Mouse (Mus musculus) embryonic facial prominence, embryonic 14.5 days (tissue): Measurements from ENCODE around the gene Slc38a9. TPM values are rescaled to one million over a fixed set of nuclear protein-coding genes. Genes with fewer than 3 reads are reported as not detected.

Experiments
- ATAC-seq: fragments of 200-750 bp; cut with Nextera tagmentation; 2 replicates; pipeline ENCODE4 v1.8.0; 2017; ENCODE audit warnings: low read depth, moderate number of reproducible peaks, moderate TSS enrichment
- DNase-seq: peaks from one replicate; pipeline ENCODE4 v3.0.0-alpha.2; 2015; ENCODE audit warnings: low spot score
- H3K27ac ChIP-seq: fragments of 300-500 bp; sonication (generic); replicated peaks from 2 replicates; pipeline ENCODE4 v1.5.1; 2014; ENCODE audit warnings: low read depth, mild to moderate bottlenecking, low read length, moderate library complexity
- H3K27me3 ChIP-seq: fragments of 300-500 bp; sonication (generic); replicated peaks from 2 replicates; pipeline ENCODE4 v1.6.1; 2014; ENCODE audit warnings: low read length; ENCODE audit not compliant: control insufficient read depth, insufficient read depth
- H3K36me3 ChIP-seq: fragments of 300-500 bp; sonication (generic); 2 replicates; pipeline ENCODE4 v1.6.1; 2014; ENCODE audit warnings: low read length, mixed read lengths; ENCODE audit not compliant: control insufficient read depth, insufficient read depth
- H3K4me1 ChIP-seq: fragments of 300-500 bp; sonication (generic); 2 replicates; pipeline ENCODE4 v1.6.1; 2014; ENCODE audit warnings: antibody characterized with exemption, low read length; ENCODE audit not compliant: control insufficient read depth, insufficient read depth
- H3K4me2 ChIP-seq: fragments of 300-500 bp; sonication (generic); 2 replicates; pipeline ENCODE4 v1.6.1; 2014; ENCODE audit warnings: low read depth, mild to moderate bottlenecking, low read length, moderate library complexity, mixed read lengths
- H3K4me3 ChIP-seq: fragments of 300-500 bp; sonication (generic); 2 replicates; pipeline ENCODE4 v1.5.1; 2014; ENCODE audit warnings: low read depth, mild to moderate bottlenecking, low read length
- H3K9ac ChIP-seq: fragments of 300-500 bp; sonication (generic); 2 replicates; pipeline ENCODE4 v1.6.1; 2014; ENCODE audit warnings: low read depth, mild to moderate bottlenecking, low read length, moderate library complexity, mixed read lengths
- H3K9me3 ChIP-seq: fragments of 300-500 bp; sonication (generic); 2 replicates; pipeline ENCODE4 v1.6.1; 2016; ENCODE audit warnings: low read length; ENCODE audit not compliant: control insufficient read depth
- WGBS: fragments of 180-500 bp; shearing (Covaris S2); extraction: QIAGEN DNeasy Blood & Tissue Kit; methylation state at CpG from one replicate; pipeline ENCODE4 v1.1.7; 2014; 5-methylcytosine and 5-hydroxymethylcytosine counted together
- polyA plus RNA-seq: library from polyadenylated mRNA; unstranded; fragments of >200 nt; fragmentation: Nextera tagmentation; extraction: Ambion mirVana; gene quantifications from 2 replicates; pipeline ENCODE4 v1.2.1, GENCODE M21; 2014

The Slc38a9 gene
- polyA plus RNA-seq, 1 experiment from 2014 or later = 13.8 TPM

- H3K9me3 ChIP-seq = no peaks in the 10 kb centered on the region
- WGBS = 68% methylated on average over 5 of the region's 5 CpGs
- peaks cover 11% of the 10 kb centered on the region; the same call in 1 of the 2 replicates for H3K4me1 ChIP-seq
- no peak overlapping the region for H3K27ac ChIP-seq
- no peak overlapping the region for H3K4me3 ChIP-seq
- DNase-seq (no peak), ATAC-seq (no peak)
- no peak overlapping the region for H3K4me2 ChIP-seq
- no peak overlapping the region for H3K9ac ChIP-seq
- H3K36me3 ChIP-seq = no peaks in the 10 kb centered on the region
- no peaks in the 10 kb centered on the region for H3K27me3 ChIP-seq
These were observed 85.6 kb downstream of the Slc38a9 start for GRCm38 (mm10) chr13:112745936-112746694.

GRCm38 (mm10) chr13:112746695-112747055 lies 86.1 kb downstream of the Slc38a9 start:
- peaks cover 15% of the 10 kb centered on the region; the same call in 1 of the 2 replicates for H3K4me1 ChIP-seq
- H3K36me3 ChIP-seq = no peaks in the 10 kb centered on the region
- 89% methylated on average over 10 of the region's 10 CpGs for WGBS
- H3K9ac ChIP-seq = no peak overlapping the region
- no peak overlapping the region for H3K4me3 ChIP-seq
- DNase-seq (no peak), ATAC-seq (no peak)
- H3K27ac ChIP-seq = no peak overlapping the region
- no peaks in the 10 kb centered on the region for H3K27me3 ChIP-seq
- no peaks in the 10 kb centered on the region for H3K9me3 ChIP-seq
- no peak overlapping the region for H3K4me2 ChIP-seq

- ATAC-seq (no peak), DNase-seq (no peak)
These were observed 87.4 kb downstream of the Slc38a9 start for GRCm38 (mm10) chr13:112747808-112748430.

DNA sequence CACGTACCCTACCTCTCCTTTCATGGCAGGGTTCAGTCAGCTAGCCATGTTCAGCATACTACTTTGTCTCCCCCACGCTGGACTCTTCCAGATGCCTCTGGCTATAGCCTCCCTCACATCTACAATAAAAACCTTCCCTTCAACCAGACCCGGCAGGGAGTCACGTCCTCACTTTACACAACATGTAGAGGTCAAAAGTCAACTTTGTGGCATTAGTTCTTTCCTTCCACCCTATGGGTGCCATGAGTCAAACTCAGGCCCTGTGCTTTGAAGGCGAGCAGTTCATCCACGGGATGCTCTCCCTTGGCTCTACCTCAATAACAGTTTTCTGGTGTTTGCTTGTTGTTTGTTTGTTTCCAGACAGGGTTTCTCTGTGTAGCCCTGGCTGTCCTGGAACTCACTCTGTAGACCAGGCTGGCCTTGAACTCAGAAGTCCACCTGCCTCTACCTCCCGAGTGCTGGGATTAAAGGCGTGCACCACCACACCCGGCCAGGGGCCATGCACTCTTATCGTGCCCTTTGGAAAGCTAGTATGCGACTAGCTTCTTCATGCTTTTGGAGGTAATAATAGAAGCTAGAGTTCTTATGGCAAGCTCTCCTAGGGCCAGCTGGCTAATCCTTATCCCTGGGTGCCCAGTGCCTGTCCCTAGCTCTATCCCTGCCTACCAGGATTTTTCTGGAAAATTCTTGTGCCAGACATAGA lies 88.4 kb downstream of the Slc38a9 start:
- no peak overlapping the region for H3K27ac ChIP-seq
- H3K9me3 ChIP-seq = no peaks in the 10 kb centered on the region
- H3K9ac ChIP-seq = no peak overlapping the region
- no peak overlapping the region for H3K4me2 ChIP-seq
- H3K27me3 ChIP-seq = no peaks in the 10 kb centered on the region
- no peaks in the 10 kb centered on the region for H3K36me3 ChIP-seq
- DNase-seq (no peak), ATAC-seq (no peak)
- 84% methylated on average over 11 of the region's 11 CpGs for WGBS
- peaks cover 19% of the 10 kb centered on the region; the same call in 1 of the 2 replicates for H3K4me1 ChIP-seq
- no peak overlapping the region for H3K4me3 ChIP-seq

More at GRCm38 (mm10) chr13:112747808-112748430, 87.4 kb downstream of the Slc38a9 start:
- Histone ChIP-seq H3K27me3 (no peaks in the 10 kb centered on the region), H3K27ac (no peak overlapping the region), H3K4me3 (no peak overlapping the region), H3K4me1 (peaks cover 19% of the 10 kb centered on the region; the same call in 1 of the 2 replicates), H3K36me3 (no peaks in the 10 kb centered on the region), H3K9ac (no peak overlapping the region), H3K9me3 (no peaks in the 10 kb centered on the region), H3K4me2 (no peak overlapping the region)
- WGBS = 73% methylated on average over 6 of the region's 6 CpGs

DNA sequence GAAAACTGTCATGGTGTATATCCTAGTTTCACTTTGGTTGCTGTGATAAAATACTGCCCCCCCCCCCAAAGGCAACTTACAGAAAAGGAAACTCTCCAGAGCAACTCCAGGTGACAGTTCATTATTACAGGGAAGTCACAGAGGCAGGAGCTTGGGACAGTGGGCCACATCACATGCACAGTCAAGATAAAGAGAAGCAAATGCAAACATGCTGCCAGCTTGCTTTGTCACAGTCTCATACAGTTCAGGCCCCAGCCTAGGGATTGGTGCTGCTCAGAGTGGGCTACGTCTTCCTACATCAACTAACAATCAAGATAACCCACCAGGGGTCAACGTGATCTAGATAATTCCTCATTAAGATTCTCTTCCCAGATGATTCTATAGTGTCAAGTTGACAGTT lies 89.3 kb downstream of the Slc38a9 start:
- H3K4me3 ChIP-seq = no peak overlapping the region
- no peak overlapping the region for H3K4me2 ChIP-seq
- 91% methylated on average over 2 of the region's 2 CpGs for WGBS
- no peaks in the 10 kb centered on the region for H3K27me3 ChIP-seq
- H3K27ac ChIP-seq = no peak overlapping the region
- H3K4me1 ChIP-seq = peaks cover 15% of the 10 kb centered on the region; the same call in 1 of the 2 replicates
- H3K9me3 ChIP-seq = no peaks in the 10 kb centered on the region
- no peak for DNase-seq
- H3K9ac ChIP-seq = no peak overlapping the region
- no peaks in the 10 kb centered on the region for H3K36me3 ChIP-seq
- no peak for ATAC-seq

DNA sequence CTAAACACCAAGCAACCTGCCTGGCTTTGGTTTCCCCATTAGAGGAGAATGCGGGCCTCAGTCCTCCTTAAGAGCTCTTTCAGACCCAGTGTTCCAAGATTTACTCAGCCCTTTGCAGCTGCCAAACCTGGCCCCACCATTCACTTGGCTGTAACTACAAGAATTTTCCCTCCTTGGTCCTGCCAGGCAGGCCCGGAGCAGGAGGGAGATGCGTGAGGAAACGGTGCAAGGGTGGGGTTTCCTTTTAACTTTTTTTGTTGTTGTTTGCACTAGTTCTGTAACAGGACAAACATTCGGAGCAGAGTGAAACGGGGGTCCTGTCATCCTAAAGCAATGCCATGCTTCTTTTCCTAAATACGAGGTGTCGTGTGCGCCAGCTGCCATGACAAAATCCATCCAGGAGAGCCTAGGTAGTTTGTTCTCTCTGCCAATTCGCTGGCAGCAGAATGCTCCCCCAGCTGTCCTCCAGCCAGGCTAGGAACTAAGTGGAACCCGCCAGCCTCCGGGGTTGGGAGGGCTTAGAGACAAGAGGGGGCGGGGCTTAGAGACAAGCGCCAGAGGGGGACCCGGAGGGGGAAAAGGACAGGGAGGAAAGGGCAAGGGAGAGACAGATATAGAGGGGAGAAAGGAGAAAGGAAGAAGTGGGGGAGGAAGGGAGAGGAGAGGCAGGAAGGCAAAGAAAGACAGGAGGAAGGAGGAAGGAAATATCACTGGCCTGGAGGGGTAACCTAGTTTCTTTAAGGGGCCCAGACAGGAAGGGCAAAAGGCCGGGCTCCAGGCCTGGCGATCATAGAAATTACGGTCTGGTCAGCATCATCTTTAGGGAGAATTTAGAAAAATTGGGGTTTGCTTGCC lies 91.1 kb downstream of the Slc38a9 start:
- H3K4me1 ChIP-seq = peaks cover 18% of the 10 kb centered on the region; the same call in 1 of the 2 replicates
- no peak overlapping the region for H3K4me3 ChIP-seq
- ATAC-seq = peak; percentile 44; the same call in 1 of the 2 replicates
- no peaks in the 10 kb centered on the region for H3K27me3 ChIP-seq
- no peaks in the 10 kb centered on the region for H3K9me3 ChIP-seq
- H3K9ac ChIP-seq = peak overlapping the region; percentile 36; the same call in 1 of the 2 replicates
- H3K4me2 ChIP-seq = peak overlapping the region; percentile 38
- no peaks in the 10 kb centered on the region for H3K36me3 ChIP-seq
- 24% methylated on average over 18 of the region's 18 CpGs for WGBS
- DNase-seq = peak; percentile 87
- H3K27ac ChIP-seq = peak overlapping the region; percentile 63

GRCm38 (mm10) chr13:112752309-112752975 lies 91.9 kb downstream of the Slc38a9 start:
- no peak overlapping the region for H3K4me3 ChIP-seq
- H3K36me3 ChIP-seq = no peaks in the 10 kb centered on the region
- no peak overlapping the region for H3K4me2 ChIP-seq
- DNase-seq = no peak
- H3K9ac ChIP-seq = no peak overlapping the region
- H3K27ac ChIP-seq = peak overlapping the region; percentile 63
- no peaks in the 10 kb centered on the region for H3K27me3 ChIP-seq
- 65% methylated on average over 11 of the region's 11 CpGs for WGBS
- ATAC-seq = no peak
- H3K9me3 ChIP-seq = no peaks in the 10 kb centered on the region
- peaks cover 18% of the 10 kb centered on the region; the same call in 1 of the 2 replicates for H3K4me1 ChIP-seq
